Mouse (Mus musculus) liver, embryonic 14.5 days (tissue): ENCODE measurements at regions not wholly inside any gene's neighbourhood (a gene's known extent, or its start where the extent isn't known, plus 50 kb on each side); places are given as distances from the start of the nearest gene placed in this dataset.

ENCODE experiments used
- ATAC-seq: fragments of 200-750 bp; cut with Nextera tagmentation; 2 replicates; pipeline ENCODE4 v1.8.0; 2017; ENCODE audit warnings: moderate number of reproducible peaks, mild to moderate bottlenecking, moderate library complexity; ENCODE audit not compliant: insufficient read depth
- DNase-seq, 3 experiments: peaks; one replicate each; pipeline ENCODE4 v3.0.0-alpha.2; 2012 to 2013; ENCODE audit warnings: low read depth in 3 of 3, low spot score in 3 of 3
- H3K27ac ChIP-seq: fragments of 300-500 bp; sonication (generic); 2 replicates; pipeline ENCODE4 v1.5.1; 2014; ENCODE audit warnings: moderate library complexity, mild to moderate bottlenecking, control low read depth, inconsistent platforms
- H3K27me3 ChIP-seq: fragments of 300-500 bp; sonication (generic); 2 replicates; pipeline ENCODE4 v1.6.1; 2014; ENCODE audit warnings: mild to moderate bottlenecking, low read length, moderate library complexity; ENCODE audit not compliant: control insufficient read depth, insufficient read depth
- H3K36me3 ChIP-seq: fragments of 300-500 bp; sonication (generic); replicated peaks from 2 replicates; pipeline ENCODE4 v1.6.1; 2014; ENCODE audit warnings: low read depth; ENCODE audit not compliant: control insufficient read depth, insufficient read depth
- H3K4me1 ChIP-seq, 2 experiments: fragments of 200-500 bp in 1 of 2; fragments of 300-500 bp in 1 of 2; sonication (generic) in 1 of 2; replicated peaks; 2 replicates each; pipeline ENCODE4 v1.6.1; 2012 to 2014; ENCODE audit warnings: antibody characterized with exemption in 1 of 2, inconsistent platforms in 1 of 2, low read length in 1 of 2; ENCODE audit not compliant: control insufficient read depth in 2 of 2, insufficient read depth in 2 of 2
- H3K4me2 ChIP-seq: fragments of 300-500 bp; sonication (generic); 2 replicates; pipeline ENCODE4 v1.6.1; 2014; ENCODE audit warnings: low read depth, mild to moderate bottlenecking, control low read depth, moderate library complexity
- H3K4me3 ChIP-seq, 2 experiments: fragments of 200-500 bp in 1 of 2; fragments of 300-500 bp in 1 of 2; sonication (generic) in 1 of 2; 2 replicates each; pipeline ENCODE4 v1.5.1; 2012 to 2014; ENCODE audit warnings: low read depth in 2 of 2, low read length in 2 of 2, mild to moderate bottlenecking in 2 of 2, control low read depth in 1 of 2, inconsistent platforms in 1 of 2, moderate library complexity in 1 of 2; ENCODE audit not compliant: insufficient read depth in 1 of 2
- H3K9ac ChIP-seq: fragments of 300-500 bp; sonication (generic); replicated peaks from 2 replicates; pipeline ENCODE4 v1.6.1; 2014; ENCODE audit warnings: mild to moderate bottlenecking, control low read depth, moderate library complexity
- H3K9me3 ChIP-seq: fragments of 300-500 bp; sonication (generic); 2 replicates; pipeline ENCODE4 v1.6.1; 2016; ENCODE audit warnings: low read length, mixed read lengths; ENCODE audit not compliant: control insufficient read depth
- CTCF ChIP-seq: IDR thresholded peaks from 2 replicates; pipeline ENCODE4 v1.5.1; 2016; ENCODE audit warnings: antibody characterized with exemption, low read depth, control low read depth
- EP300 ChIP-seq: IDR thresholded peaks from 2 replicates; pipeline ENCODE4 v1.6.1; 2016; ENCODE audit warnings: antibody characterized with exemption, low read depth
- WGBS: fragments of 180-500 bp; shearing (Covaris S2); extraction: QIAGEN DNeasy Blood & Tissue Kit; methylation state at CpG from one replicate; pipeline ENCODE4 v1.1.7; 2014; ENCODE audit not compliant: insufficient replicate concordance; 5-methylcytosine and 5-hydroxymethylcytosine counted together

- no peak overlapping the region for H3K4me3 ChIP-seq
- H3K4me1 ChIP-seq, result no peaks in the 10 kb centered on the region
- no peak for TF ChIP-seq EP300
- no peak for TF ChIP-seq CTCF
- H3K27ac ChIP-seq, result no peak overlapping the region
- H3K4me2 ChIP-seq, result no peak overlapping the region
- no peak overlapping the region for H3K9ac ChIP-seq
- H3K27me3 ChIP-seq, result no peaks in the 10 kb centered on the region
- H3K9me3 ChIP-seq, result no peaks in the 10 kb centered on the region
- 59% methylated on average over 15 of the region's 15 CpGs for WGBS
- DNase-seq, result no peak
- no peaks in the 10 kb centered on the region for H3K36me3 ChIP-seq
- no peak for ATAC-seq
These were observed 281.4 kb downstream of the 3100002H09Rik start for GRCm38 (mm10) chr4:124329107-124329771.

GRCm38 (mm10) chr4:124326301-124326700 lies 284.3 kb downstream of the 3100002H09Rik start:
- Histone ChIP-seq H3K9ac (no peak overlapping the region), H3K27me3 (no peaks in the 10 kb centered on the region), H3K36me3 (no peaks in the 10 kb centered on the region), H3K9me3 (no peaks in the 10 kb centered on the region), H3K4me3 (no peak overlapping the region), H3K4me1 (no peaks in the 10 kb centered on the region), H3K4me2 (no peak overlapping the region), H3K27ac (no peak overlapping the region)
- no peak for TF ChIP-seq CTCF
- TF ChIP-seq EP300, result no peak
- no peak for DNase-seq
- WGBS, result 69% methylated on average over 9 of the region's 9 CpGs
- no peak for ATAC-seq

GRCm38 (mm10) chr4:124323589-124323988 lies 287.0 kb downstream of the 3100002H09Rik start:
- H3K4me2 ChIP-seq, result no peak overlapping the region
- no peaks in the 10 kb centered on the region for H3K9me3 ChIP-seq
- no peaks in the 10 kb centered on the region for H3K36me3 ChIP-seq
- no peak overlapping the region for H3K9ac ChIP-seq
- DNase-seq, result no peak
- no peak overlapping the region for H3K27ac ChIP-seq
- H3K27me3 ChIP-seq, result no peaks in the 10 kb centered on the region
- TF ChIP-seq EP300 (no peak), CTCF (no peak)
- H3K4me3 ChIP-seq, result no peak overlapping the region
- no peak for ATAC-seq
- 26% methylated on average over 3 of the region's 3 CpGs for WGBS
- no peaks in the 10 kb centered on the region for H3K4me1 ChIP-seq

- DNase-seq, result no peak
- Histone ChIP-seq H3K4me3 (no peak overlapping the region), H3K27ac (no peak overlapping the region), H3K27me3 (no peaks in the 10 kb centered on the region), H3K4me2 (no peak overlapping the region), H3K36me3 (no peaks in the 10 kb centered on the region), H3K9ac (no peak overlapping the region), H3K4me1 (no peaks in the 10 kb centered on the region), H3K9me3 (no peaks in the 10 kb centered on the region)
- WGBS, result 48% methylated on average over 7 of the region's 7 CpGs
- no peak for TF ChIP-seq EP300
- TF ChIP-seq CTCF, result no peak
- no peak for ATAC-seq
These were observed 289.4 kb downstream of the 3100002H09Rik start for GRCm38 (mm10) chr4:124321221-124321620.

GRCm38 (mm10) chr4:124317042-124317441 lies 293.6 kb downstream of the 3100002H09Rik start:
- H3K4me3 ChIP-seq, result no peak overlapping the region
- no peaks in the 10 kb centered on the region for H3K27me3 ChIP-seq
- ATAC-seq (no peak), DNase-seq (peak in 1 of 3 experiments; percentile 6)
- H3K36me3 ChIP-seq, result no peaks in the 10 kb centered on the region
- no peak overlapping the region for H3K4me2 ChIP-seq
- H3K4me1 ChIP-seq, result no peaks in the 10 kb centered on the region
- H3K9me3 ChIP-seq, result no peaks in the 10 kb centered on the region
- H3K9ac ChIP-seq, result no peak overlapping the region
- 13% methylated on average over 4 of the region's 4 CpGs for WGBS
- H3K27ac ChIP-seq, result no peak overlapping the region
- no peak for TF ChIP-seq CTCF
- TF ChIP-seq EP300, result no peak
